Mouse (Mus musculus): ENCODE measurements around the gene Phactr3. TPM values are rescaled to one million over a fixed set of nuclear protein-coding genes. Genes with fewer than 3 reads are reported as not detected.
A peak's percentile ranks its signal among the peaks of the same experiment; 100 is the strongest.

Phactr3 gene
- polyA plus RNA-seq, 1 experiment from 2014 or later: 3.8 TPM

- Histone ChIP-seq H3K9me3 (no peaks in the 10 kb centered on the region), H3K27ac (replicated peaks) (no peak overlapping the region), H3K36me3 (replicated peaks) (no peaks in the 10 kb centered on the region), H3K4me1 (peaks cover 37% of the 10 kb centered on the region), H3K4me3 (no peak overlapping the region), H3K27me3 (replicated peaks; ENCODE audit: low read depth, poor library complexity, severe bottlenecking) (peaks cover 15% of the 10 kb centered on the region)
- 71% methylated on average over 8 of the region's 8 CpGs for WGBS
- peak; percentile 6 for DNase-seq (ENCODE audit: low spot score)
Measured at GRCm38 (mm10) chr2:178125427-178125826, 6.7 kb downstream of the Phactr3 start.

- no peaks in the 10 kb centered on the region for H3K9me3 ChIP-seq
- 88% methylated on average over 7 of the region's 7 CpGs for WGBS
Measured at GRCm38 (mm10) chr2:178126041-178126820, 7.5 kb downstream of the Phactr3 start.

GRCm38 (mm10) chr2:178128594-178128993 is 9.8 kb downstream of the Phactr3 start:
- H3K27ac ChIP-seq (replicated peaks): no peak overlapping the region
- DNase-seq (ENCODE audit: low spot score): no peak
- no peak overlapping the region for H3K4me3 ChIP-seq
- no peaks in the 10 kb centered on the region for H3K36me3 ChIP-seq (replicated peaks)
- 76% methylated on average over 5 of the region's 5 CpGs for WGBS
- no peaks in the 10 kb centered on the region for H3K9me3 ChIP-seq
- H3K27me3 ChIP-seq (replicated peaks; ENCODE audit: low read depth, poor library complexity, severe bottlenecking): peaks cover 6% of the 10 kb centered on the region; the same call in 1 of the 2 replicates
- H3K4me1 ChIP-seq: peaks cover 7% of the 10 kb centered on the region

More at GRCm38 (mm10) chr2:178126041-178126820, 7.5 kb downstream of the Phactr3 start:
- no peaks in the 10 kb centered on the region for H3K36me3 ChIP-seq (replicated peaks)
- peak; percentile 6 for DNase-seq (ENCODE audit: low spot score)
- H3K4me1 ChIP-seq: peaks cover 31% of the 10 kb centered on the region
- H3K4me3 ChIP-seq: no peak overlapping the region
- no peak overlapping the region for H3K27ac ChIP-seq (replicated peaks)
- H3K27me3 ChIP-seq (replicated peaks; ENCODE audit: low read depth, poor library complexity, severe bottlenecking): peaks cover 7% of the 10 kb centered on the region

GRCm38 (mm10) chr2:178129161-178129560 is 10.4 kb downstream of the Phactr3 start:
- WGBS: 78% methylated on average over 4 of the region's 4 CpGs

GRCm38 (mm10) chr2:178129676-178130075 is 10.9 kb downstream of the Phactr3 start:
- Histone ChIP-seq H3K27me3 (replicated peaks; ENCODE audit: low read depth, poor library complexity, severe bottlenecking) (peaks cover 6% of the 10 kb centered on the region; the same call in 1 of the 2 replicates), H3K27ac (replicated peaks) (no peak overlapping the region), H3K36me3 (replicated peaks) (no peaks in the 10 kb centered on the region), H3K4me1 (peaks cover 5% of the 10 kb centered on the region), H3K4me3 (no peak overlapping the region), H3K9me3 (no peaks in the 10 kb centered on the region)
- 88% methylated on average over 2 of the region's 2 CpGs for WGBS
- DNase-seq (ENCODE audit: low spot score): no peak

More at GRCm38 (mm10) chr2:178129161-178129560, 10.4 kb downstream of the Phactr3 start:
- peaks cover 5% of the 10 kb centered on the region for H3K4me1 ChIP-seq
- H3K36me3 ChIP-seq (replicated peaks): no peaks in the 10 kb centered on the region
- peak; percentile 6 for DNase-seq (ENCODE audit: low spot score)
- H3K27ac ChIP-seq (replicated peaks): no peak overlapping the region
- H3K27me3 ChIP-seq (replicated peaks; ENCODE audit: low read depth, poor library complexity, severe bottlenecking): peaks cover 6% of the 10 kb centered on the region; the same call in 1 of the 2 replicates
- H3K9me3 ChIP-seq: no peaks in the 10 kb centered on the region
- no peak overlapping the region for H3K4me3 ChIP-seq

GRCm38 (mm10) chr2:178130536-178130935 is 11.8 kb downstream of the Phactr3 start:
- no peaks in the 10 kb centered on the region for H3K36me3 ChIP-seq (replicated peaks)
- H3K4me1 ChIP-seq: peaks cover 2% of the 10 kb centered on the region
- peaks cover 6% of the 10 kb centered on the region; the same call in 1 of the 2 replicates for H3K27me3 ChIP-seq (replicated peaks; ENCODE audit: low read depth, poor library complexity, severe bottlenecking)
- H3K9me3 ChIP-seq: no peaks in the 10 kb centered on the region
- DNase-seq (ENCODE audit: low spot score): no peak
- H3K4me3 ChIP-seq: no peak overlapping the region
- 90% methylated on average over 5 of the region's 5 CpGs for WGBS
- no peak overlapping the region for H3K27ac ChIP-seq (replicated peaks)

- Histone ChIP-seq H3K36me3 (replicated peaks) (no peaks in the 10 kb centered on the region), H3K27me3 (replicated peaks; ENCODE audit: low read depth, poor library complexity, severe bottlenecking) (peaks cover 6% of the 10 kb centered on the region; the same call in 1 of the 2 replicates), H3K9me3 (no peaks in the 10 kb centered on the region), H3K27ac (replicated peaks) (no peak overlapping the region), H3K4me1 (no peaks in the 10 kb centered on the region), H3K4me3 (no peak overlapping the region)
- 77% methylated on average over 5 of the region's 5 CpGs for WGBS
- no peak for DNase-seq (ENCODE audit: low spot score)
Measured at GRCm38 (mm10) chr2:178131011-178131410, 12.2 kb downstream of the Phactr3 start.

- Histone ChIP-seq H3K9me3 (no peaks in the 10 kb centered on the region), H3K27me3 (replicated peaks; ENCODE audit: low read depth, poor library complexity, severe bottlenecking) (peaks cover 6% of the 10 kb centered on the region; the same call in 1 of the 2 replicates), H3K36me3 (replicated peaks) (no peaks in the 10 kb centered on the region), H3K4me3 (no peak overlapping the region), H3K27ac (replicated peaks) (no peak overlapping the region), H3K4me1 (no peaks in the 10 kb centered on the region)
- DNase-seq (ENCODE audit: low spot score): peak; percentile 3
- WGBS: 90% methylated on average over 5 of the region's 5 CpGs
Measured at GRCm38 (mm10) chr2:178131606-178132365, 13.0 kb downstream of the Phactr3 start.

GRCm38 (mm10) chr2:178135713-178136112 is 16.9 kb downstream of the Phactr3 start:
- H3K27ac ChIP-seq (replicated peaks): no peak overlapping the region
- no peaks in the 10 kb centered on the region for H3K9me3 ChIP-seq
- DNase-seq (ENCODE audit: low spot score): no peak
- 0 out of 2 replicates have a peak, but pooled peaks cover 3% of the 10 kb centered on the region for H3K4me1 ChIP-seq
- WGBS: 44% methylated on average over 4 of the region's 4 CpGs
- H3K4me3 ChIP-seq: no peak overlapping the region
- peaks cover 28% of the 10 kb centered on the region for H3K27me3 ChIP-seq (replicated peaks; ENCODE audit: low read depth, poor library complexity, severe bottlenecking)
- no peaks in the 10 kb centered on the region for H3K36me3 ChIP-seq (replicated peaks)

- H3K9me3 ChIP-seq: no peaks in the 10 kb centered on the region
- peak; percentile 68 for DNase-seq (ENCODE audit: low spot score)
- 9% methylated on average over 3 of the region's 3 CpGs for WGBS
Measured at GRCm38 (mm10) chr2:178137518-178137917, 18.7 kb downstream of the Phactr3 start.

GRCm38 (mm10) chr2:178141489-178141922 is 22.7 kb downstream of the Phactr3 start:
- WGBS: 4% methylated on average over 10 of the region's 10 CpGs
- Histone ChIP-seq H3K36me3 (replicated peaks) (no peaks in the 10 kb centered on the region), H3K4me1 (peaks cover 28% of the 10 kb centered on the region), H3K4me3 (peak overlapping the region; percentile 57), H3K27ac (replicated peaks) (no peak overlapping the region), H3K27me3 (replicated peaks; ENCODE audit: low read depth, poor library complexity, severe bottlenecking) (peaks cover 79% of the 10 kb centered on the region), H3K9me3 (no peaks in the 10 kb centered on the region)
- peak; percentile 23 for DNase-seq (ENCODE audit: low spot score)

More at GRCm38 (mm10) chr2:178137518-178137917, 18.7 kb downstream of the Phactr3 start:
- Histone ChIP-seq H3K4me3 (no peak overlapping the region), H3K27ac (replicated peaks) (no peak overlapping the region), H3K36me3 (replicated peaks) (no peaks in the 10 kb centered on the region), H3K27me3 (replicated peaks; ENCODE audit: low read depth, poor library complexity, severe bottlenecking) (peaks cover 47% of the 10 kb centered on the region), H3K4me1 (peaks cover 18% of the 10 kb centered on the region)

GRCm38 (mm10) chr2:178142291-178143023 is 23.7 kb downstream of the Phactr3 start:
- Histone ChIP-seq H3K27ac (replicated peaks) (peak overlapping the region; percentile 80), H3K27me3 (replicated peaks; ENCODE audit: low read depth, poor library complexity, severe bottlenecking) (peaks cover 79% of the 10 kb centered on the region), H3K9me3 (no peaks in the 10 kb centered on the region), H3K36me3 (replicated peaks) (no peaks in the 10 kb centered on the region), H3K4me1 (peaks cover 28% of the 10 kb centered on the region), H3K4me3 (peak overlapping the region; percentile 57)
- DNase-seq (ENCODE audit: low spot score): no peak
- 12% methylated on average over 42 of the region's 42 CpGs for WGBS

Data from embryonic facial prominence, embryonic 10.5 days (tissue).